Mouse (Mus musculus): ENCODE measurements around the gene Parm1. TPM values are rescaled to one million over a fixed set of nuclear protein-coding genes. Genes with fewer than 3 reads are reported as not detected.

Gene Parm1
- polyA plus RNA-seq, 1 experiment from 2014 or later = 6.2 TPM

DNA sequence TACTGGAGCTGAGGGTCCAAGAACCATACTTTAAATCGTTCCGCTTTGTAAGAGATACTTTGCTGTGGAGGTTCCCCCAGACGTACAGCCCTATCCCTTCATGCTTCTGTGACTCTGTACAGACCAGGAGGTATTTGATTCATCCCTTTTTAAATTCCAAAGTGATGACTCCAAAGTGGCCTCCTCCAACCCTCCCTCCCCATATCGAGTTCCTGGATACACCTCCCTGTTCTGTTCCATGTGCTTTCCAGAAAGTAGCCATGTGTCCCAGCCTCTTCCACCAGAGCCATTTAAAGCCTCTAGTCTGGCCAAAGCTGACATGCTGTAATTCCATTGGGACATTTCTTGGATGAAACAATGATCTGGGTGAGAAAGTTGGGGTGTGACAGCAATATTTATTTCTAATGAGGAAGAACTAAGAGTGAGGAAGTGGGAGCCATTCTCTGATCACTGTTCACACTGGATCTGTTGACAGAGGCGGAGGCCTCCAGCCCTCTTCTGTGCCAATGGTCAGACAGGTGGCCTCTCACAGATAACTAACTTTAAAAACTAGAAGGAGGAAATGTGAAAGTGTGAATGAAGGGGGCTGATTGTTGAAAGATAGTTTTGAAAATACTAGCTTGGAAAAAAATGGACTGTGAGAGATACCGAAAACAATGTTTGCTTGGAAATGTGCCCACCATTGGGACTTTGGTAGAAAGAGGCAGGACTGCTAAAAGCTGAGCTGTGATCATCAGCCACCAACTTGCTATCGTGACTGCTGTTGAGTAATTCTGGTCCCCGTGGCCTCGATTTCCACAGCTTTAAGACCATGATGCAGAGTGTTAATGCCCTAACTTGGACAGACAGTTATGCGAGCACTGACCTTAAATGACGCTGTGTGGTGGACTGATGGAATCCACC, 100.2 kb downstream of the Parm1 start:
- Histone ChIP-seq H3K9me3 (no peaks in the 10 kb centered on the region), H3K9ac (no peak overlapping the region), H3K4me3 (no peak overlapping the region), H3K27me3 (replicated peaks) (no peaks in the 10 kb centered on the region), H3K36me3 (replicated peaks) (no peaks in the 10 kb centered on the region), H3K4me1 (no peaks in the 10 kb centered on the region), H3K27ac (no peak overlapping the region), H3K4me2 (no peak overlapping the region)
- WGBS = 88% methylated on average over 11 of the region's 11 CpGs
- no peak for ATAC-seq (replicated peaks)

GRCm38 (mm10) chr5:91618661-91619173, 101.3 kb downstream of the Parm1 start:
- WGBS = 75% methylated on average over 4 of the region's 4 CpGs
- no peaks in the 10 kb centered on the region for H3K27me3 ChIP-seq (replicated peaks)
- no peaks in the 10 kb centered on the region for H3K4me1 ChIP-seq
- H3K36me3 ChIP-seq (replicated peaks) = no peaks in the 10 kb centered on the region
- H3K9me3 ChIP-seq = no peaks in the 10 kb centered on the region
- no peak for ATAC-seq (replicated peaks)
- H3K27ac ChIP-seq = no peak overlapping the region
- no peak overlapping the region for H3K4me3 ChIP-seq
- H3K4me2 ChIP-seq = no peak overlapping the region
- no peak overlapping the region for H3K9ac ChIP-seq

DNA sequence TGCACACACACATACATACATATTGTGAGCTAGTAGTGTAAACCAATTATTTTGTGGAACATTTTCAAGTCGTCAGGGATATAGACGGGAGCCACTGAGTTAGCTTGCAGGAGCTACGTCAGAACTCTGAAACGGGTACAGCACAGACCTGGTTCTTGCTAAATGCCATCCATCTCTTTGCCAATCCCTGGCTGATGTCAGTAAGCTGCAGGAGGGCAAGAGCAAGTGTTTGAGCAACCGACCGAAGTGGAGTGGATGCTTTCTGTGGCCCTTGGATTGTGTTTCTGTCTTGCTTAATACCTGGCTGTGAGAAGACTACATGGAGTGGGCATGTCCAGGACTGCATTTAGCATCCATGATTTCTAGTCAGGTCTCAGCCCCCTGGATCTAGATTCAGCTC, 103.8 kb downstream of the Parm1 start:
- H3K27me3 ChIP-seq (replicated peaks) = no peaks in the 10 kb centered on the region
- ATAC-seq (replicated peaks) = no peak
- H3K4me3 ChIP-seq = no peak overlapping the region
- H3K27ac ChIP-seq = no peak overlapping the region
- H3K9ac ChIP-seq = no peak overlapping the region
- H3K9me3 ChIP-seq = no peaks in the 10 kb centered on the region
- WGBS = 96% methylated on average over 6 of the region's 6 CpGs
- H3K4me2 ChIP-seq = no peak overlapping the region
- H3K36me3 ChIP-seq (replicated peaks) = no peaks in the 10 kb centered on the region
- no peaks in the 10 kb centered on the region for H3K4me1 ChIP-seq

DNA sequence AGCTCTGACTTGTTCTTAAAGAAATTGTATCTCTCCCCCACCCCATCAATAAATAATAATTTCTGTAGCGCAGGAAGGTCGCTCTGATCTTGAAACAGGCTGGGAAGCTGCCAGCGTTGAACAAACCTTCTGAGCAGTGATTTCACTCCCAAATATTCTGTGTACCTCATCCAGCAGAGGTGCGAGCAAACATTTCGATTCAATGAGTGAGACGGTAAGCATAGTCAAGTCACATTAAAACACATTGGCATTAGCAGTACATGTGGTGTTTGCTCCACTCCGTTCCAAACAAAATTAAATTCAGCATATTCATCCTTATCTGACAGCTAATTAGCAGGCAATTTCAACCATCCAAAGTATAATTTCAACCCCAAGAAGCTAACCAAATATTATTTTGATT, 109.4 kb downstream of the Parm1 start:
- Histone ChIP-seq H3K27ac (no peak overlapping the region), H3K4me3 (no peak overlapping the region), H3K27me3 (replicated peaks) (no peaks in the 10 kb centered on the region), H3K4me2 (no peak overlapping the region), H3K4me1 (no peaks in the 10 kb centered on the region), H3K9me3 (no peaks in the 10 kb centered on the region), H3K9ac (no peak overlapping the region), H3K36me3 (replicated peaks) (no peaks in the 10 kb centered on the region)
- no peak for ATAC-seq (replicated peaks)
- 92% methylated on average over 7 of the region's 7 CpGs for WGBS

DNA sequence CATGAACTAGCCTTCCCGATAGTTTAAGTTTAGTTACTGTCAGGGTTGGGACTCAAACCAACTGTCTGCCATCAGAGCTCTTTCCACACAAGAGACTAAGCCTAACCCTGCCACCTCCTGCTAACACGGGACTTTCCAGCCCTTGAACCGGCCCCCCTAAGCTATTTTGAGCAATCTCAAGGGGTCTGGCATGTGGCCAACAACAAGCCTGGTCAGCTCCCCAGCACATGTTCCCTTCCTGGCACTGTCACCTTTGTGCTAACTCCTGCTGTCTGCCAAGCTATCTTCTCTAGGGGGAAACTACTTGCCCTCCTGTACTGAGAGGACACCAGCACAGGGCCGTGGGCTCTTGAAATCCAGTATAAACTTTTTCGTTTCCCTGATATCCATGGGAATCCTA, 112.1 kb downstream of the Parm1 start:
- H3K9me3 ChIP-seq = no peaks in the 10 kb centered on the region
- no peak overlapping the region for H3K9ac ChIP-seq
- no peaks in the 10 kb centered on the region for H3K36me3 ChIP-seq (replicated peaks)
- no peak for ATAC-seq (replicated peaks)
- H3K4me1 ChIP-seq = no peaks in the 10 kb centered on the region
- no peak overlapping the region for H3K4me2 ChIP-seq
- 70% methylated on average over 5 of the region's 5 CpGs for WGBS
- H3K27me3 ChIP-seq (replicated peaks) = no peaks in the 10 kb centered on the region
- no peak overlapping the region for H3K4me3 ChIP-seq
- H3K27ac ChIP-seq = no peak overlapping the region

GRCm38 (mm10) chr5:91651330-91651729, 133.9 kb downstream of the Parm1 start:
- H3K4me1 ChIP-seq = no peaks in the 10 kb centered on the region
- H3K36me3 ChIP-seq (replicated peaks) = no peaks in the 10 kb centered on the region
- no peaks in the 10 kb centered on the region for H3K27me3 ChIP-seq (replicated peaks)
- no peak overlapping the region for H3K27ac ChIP-seq
- H3K4me3 ChIP-seq = no peak overlapping the region
- H3K9ac ChIP-seq = no peak overlapping the region
- no peak overlapping the region for H3K4me2 ChIP-seq
- no peak for ATAC-seq (replicated peaks)
- WGBS = 88% methylated on average over 4 of the region's 4 CpGs
- H3K9me3 ChIP-seq = no peaks in the 10 kb centered on the region

DNA sequence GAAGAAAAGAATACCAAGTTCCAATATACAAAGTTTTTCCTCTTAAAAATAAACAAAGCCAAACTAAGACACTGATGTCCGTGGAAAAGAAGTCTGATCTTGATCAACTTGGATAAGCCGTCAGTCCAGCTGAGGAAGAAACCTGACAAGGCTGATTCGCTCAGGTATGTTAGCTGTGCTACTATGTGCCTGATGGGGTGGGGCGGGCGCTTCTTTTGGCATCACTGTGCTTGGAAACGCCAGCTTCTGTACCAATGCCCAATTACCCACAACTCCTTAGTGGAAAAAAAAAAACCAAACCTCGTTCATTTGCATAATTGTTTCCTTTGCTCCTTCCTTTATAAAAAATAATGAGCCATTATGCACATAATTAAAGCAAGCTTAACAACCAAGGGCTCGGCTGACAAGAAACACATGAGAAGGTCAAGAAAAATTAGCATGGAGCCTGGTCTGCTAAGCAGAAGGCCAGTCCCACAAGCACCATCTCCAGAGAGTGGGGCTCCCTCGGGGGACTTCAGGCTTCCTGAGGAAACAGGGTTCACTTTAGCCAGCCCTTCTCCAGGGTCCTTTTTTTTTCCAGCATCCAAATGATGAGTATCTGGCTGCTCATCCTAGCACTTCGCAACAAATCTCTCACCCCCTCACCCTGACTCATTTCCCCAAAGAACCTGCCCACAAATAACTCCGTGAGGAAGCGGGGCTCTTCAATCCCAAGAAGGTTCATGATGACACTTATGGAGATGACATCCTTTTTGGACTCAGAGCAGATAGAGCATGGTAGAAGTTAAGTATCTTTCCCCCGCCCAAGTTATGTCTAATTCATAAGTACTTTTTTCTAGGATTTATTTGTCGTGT, 135.9 kb downstream of the Parm1 start:
- 76% methylated on average over 14 of the region's 14 CpGs for WGBS
- no peak for ATAC-seq (replicated peaks)
- Histone ChIP-seq H3K9me3 (no peaks in the 10 kb centered on the region), H3K4me1 (no peaks in the 10 kb centered on the region), H3K4me3 (no peak overlapping the region), H3K9ac (no peak overlapping the region), H3K4me2 (no peak overlapping the region), H3K27me3 (replicated peaks) (no peaks in the 10 kb centered on the region), H3K27ac (no peak overlapping the region), H3K36me3 (replicated peaks) (no peaks in the 10 kb centered on the region)

DNA sequence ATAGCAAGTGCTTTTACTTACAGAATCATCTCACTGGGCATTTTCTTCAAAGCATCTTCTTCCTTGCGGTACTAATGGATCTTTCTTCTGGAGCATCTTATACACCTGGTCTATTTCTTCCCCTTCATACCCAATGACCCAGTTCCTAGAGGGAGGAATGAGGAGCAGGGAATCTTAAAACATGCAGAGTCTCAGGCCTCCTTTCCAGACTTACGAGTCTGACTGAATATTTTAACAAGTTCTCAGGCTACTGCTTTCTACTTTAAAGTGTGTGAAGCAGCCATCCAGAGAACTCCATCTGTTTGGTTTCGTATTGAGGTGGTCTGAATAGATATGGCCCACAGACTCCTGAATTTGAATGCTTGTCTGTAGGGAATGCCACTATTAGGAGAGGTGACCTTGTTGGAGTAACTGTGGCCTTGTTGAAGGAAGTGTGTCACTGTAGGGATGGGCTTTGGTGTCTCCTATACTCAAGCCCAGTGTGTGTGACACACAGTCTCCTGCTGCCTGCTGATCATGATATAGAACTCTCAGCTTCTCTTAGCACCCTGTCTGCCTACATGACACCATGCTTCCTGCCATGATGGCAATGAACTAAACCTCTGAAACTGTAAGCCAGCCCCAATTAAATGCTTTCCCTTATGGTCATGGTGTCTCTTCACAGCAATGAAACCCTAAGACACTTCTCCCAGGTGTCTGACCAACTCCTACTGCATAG, 137.1 kb downstream of the Parm1 start:
- Histone ChIP-seq H3K27me3 (replicated peaks) (no peaks in the 10 kb centered on the region), H3K4me2 (no peak overlapping the region), H3K9ac (no peak overlapping the region), H3K9me3 (no peaks in the 10 kb centered on the region), H3K4me1 (no peaks in the 10 kb centered on the region), H3K27ac (no peak overlapping the region), H3K36me3 (replicated peaks) (no peaks in the 10 kb centered on the region), H3K4me3 (no peak overlapping the region)
- 92% methylated on average over 3 of the region's 3 CpGs for WGBS
- no peak for ATAC-seq (replicated peaks)

DNA sequence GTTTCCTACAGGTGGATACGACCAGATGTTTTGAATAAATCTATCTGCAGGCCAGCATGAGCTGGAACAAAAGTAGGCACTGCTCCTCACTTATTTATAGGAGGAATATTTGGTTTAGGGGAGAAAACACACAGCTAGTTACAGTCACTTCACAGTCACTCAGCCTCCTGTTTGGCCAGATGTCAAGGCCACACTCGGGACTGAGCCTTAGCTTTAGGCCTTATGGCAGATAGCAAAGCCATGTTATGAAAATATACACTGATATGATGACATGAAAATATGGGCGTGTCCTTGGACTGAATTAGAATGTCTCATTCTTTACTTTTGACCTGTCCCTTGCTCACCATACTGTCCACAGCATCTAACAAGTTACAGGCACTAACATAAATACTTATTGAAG, 137.8 kb downstream of the Parm1 start:
- Histone ChIP-seq H3K4me2 (no peak overlapping the region), H3K9ac (no peak overlapping the region), H3K27me3 (replicated peaks) (no peaks in the 10 kb centered on the region), H3K4me3 (no peak overlapping the region), H3K4me1 (no peaks in the 10 kb centered on the region), H3K9me3 (no peaks in the 10 kb centered on the region), H3K27ac (no peak overlapping the region), H3K36me3 (replicated peaks) (no peaks in the 10 kb centered on the region)
- 75% methylated on average over 3 of the region's 3 CpGs for WGBS
- no peak for ATAC-seq (replicated peaks)

- no peak overlapping the region for H3K4me2 ChIP-seq
- no peaks in the 10 kb centered on the region for H3K36me3 ChIP-seq (replicated peaks)
- no peaks in the 10 kb centered on the region for H3K27me3 ChIP-seq (replicated peaks)
- WGBS = 87% methylated on average over 1 of the region's 1 CpGs
- H3K4me3 ChIP-seq = no peak overlapping the region
- no peaks in the 10 kb centered on the region for H3K9me3 ChIP-seq
- H3K27ac ChIP-seq = no peak overlapping the region
- no peak overlapping the region for H3K9ac ChIP-seq
- H3K4me1 ChIP-seq = no peaks in the 10 kb centered on the region
- no peak for ATAC-seq (replicated peaks)
These were observed 145.3 kb downstream of the Parm1 start for GRCm38 (mm10) chr5:91662715-91663114.

DNA sequence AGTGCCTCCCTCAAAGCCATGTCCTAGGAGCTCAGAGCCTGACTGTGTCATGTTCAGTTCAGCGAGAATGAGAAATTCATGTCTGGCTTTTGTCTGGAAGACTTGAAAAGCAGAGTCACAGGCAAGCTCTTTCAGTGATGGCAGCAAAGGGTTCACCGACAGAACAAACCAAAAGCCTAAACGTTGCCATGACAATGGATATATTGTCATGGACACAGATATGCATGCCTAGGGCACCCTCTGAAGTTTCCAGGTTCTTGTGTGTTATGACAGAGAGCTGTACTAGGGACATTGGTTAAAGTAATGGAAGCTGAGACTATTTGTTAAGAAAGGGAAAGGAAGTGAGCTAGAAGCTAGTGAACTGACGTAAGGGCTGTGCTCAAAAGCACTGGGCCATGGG, 149.7 kb downstream of the Parm1 start:
- H3K9me3 ChIP-seq = no peaks in the 10 kb centered on the region
- H3K27ac ChIP-seq = no peak overlapping the region
- H3K4me1 ChIP-seq = no peaks in the 10 kb centered on the region
- H3K4me2 ChIP-seq = no peak overlapping the region
- 39% methylated on average over 4 of the region's 4 CpGs for WGBS
- no peak overlapping the region for H3K4me3 ChIP-seq
- H3K27me3 ChIP-seq (replicated peaks) = no peaks in the 10 kb centered on the region
- no peaks in the 10 kb centered on the region for H3K36me3 ChIP-seq (replicated peaks)
- no peak overlapping the region for H3K9ac ChIP-seq
- ATAC-seq (replicated peaks) = no peak; the same call in 1 of the 2 replicates

- no peak overlapping the region for H3K27ac ChIP-seq
These were observed 151.8 kb downstream of the Parm1 start for GRCm38 (mm10) chr5:91669235-91669634.

More at GRCm38 (mm10) chr5:91669235-91669634, 151.8 kb downstream of the Parm1 start:
- H3K9me3 ChIP-seq = no peaks in the 10 kb centered on the region
- no peaks in the 10 kb centered on the region for H3K4me1 ChIP-seq
- H3K4me2 ChIP-seq = no peak overlapping the region
- ATAC-seq (replicated peaks) = no peak
- no peaks in the 10 kb centered on the region for H3K36me3 ChIP-seq (replicated peaks)
- WGBS = 93% methylated on average over 4 of the region's 4 CpGs
- no peaks in the 10 kb centered on the region for H3K27me3 ChIP-seq (replicated peaks)
- no peak overlapping the region for H3K4me3 ChIP-seq
- H3K9ac ChIP-seq = no peak overlapping the region

Data from midbrain, embryonic 15.5 days (tissue).